Mouse (Mus musculus): ENCODE measurements around the gene Cbx6. TPM values are rescaled to one million over a fixed set of nuclear protein-coding genes. Genes with fewer than 3 reads are reported as not detected.

Gene Cbx6
- polyA plus RNA-seq, 1 experiment = not detected

DNA sequence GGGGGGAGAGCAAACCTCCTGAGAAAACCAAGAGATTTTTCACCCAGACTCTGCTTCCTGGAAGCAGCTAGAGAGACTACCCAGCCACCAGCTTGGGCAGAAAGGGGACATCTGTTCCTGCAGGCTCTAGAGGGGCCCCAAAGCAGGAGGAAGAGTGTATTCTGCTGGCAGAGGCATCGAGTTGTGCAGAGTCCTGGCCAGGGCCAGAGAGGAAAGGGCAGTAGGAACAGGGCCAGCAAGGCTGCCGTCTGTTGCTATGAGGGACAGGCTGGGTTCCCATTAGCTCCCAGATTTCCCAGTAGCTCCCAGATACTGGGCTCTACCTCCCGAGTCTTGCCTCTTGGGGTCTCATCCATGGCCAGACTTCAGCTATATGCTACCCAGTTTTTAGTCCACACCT lies 24.4 kb downstream of the Cbx6 start:
- TF ChIP-seq POLR2A (IDR thresholded peaks at IDR 0.05; ENCODE audit: insufficient read depth, low read depth, low read length) = no peak
- no peak for TF ChIP-seq CTCF (IDR thresholded peaks at IDR 0.05; ENCODE audit: insufficient read depth, low read depth, low read length)
- no peak overlapping the region for H3K4me3 ChIP-seq (ENCODE audit: insufficient read depth, low read depth, low read length)
- WGBS = 56% methylated on average over 3 of the region's 3 CpGs
- H3K27ac ChIP-seq (ENCODE audit: insufficient read depth, low read depth, low read length) = no peak overlapping the region
- peaks cover 10% of the 10 kb centered on the region; the same call in 1 of the 2 replicates for H3K4me1 ChIP-seq (ENCODE audit: control insufficient read depth, insufficient read depth, low read length)

DNA sequence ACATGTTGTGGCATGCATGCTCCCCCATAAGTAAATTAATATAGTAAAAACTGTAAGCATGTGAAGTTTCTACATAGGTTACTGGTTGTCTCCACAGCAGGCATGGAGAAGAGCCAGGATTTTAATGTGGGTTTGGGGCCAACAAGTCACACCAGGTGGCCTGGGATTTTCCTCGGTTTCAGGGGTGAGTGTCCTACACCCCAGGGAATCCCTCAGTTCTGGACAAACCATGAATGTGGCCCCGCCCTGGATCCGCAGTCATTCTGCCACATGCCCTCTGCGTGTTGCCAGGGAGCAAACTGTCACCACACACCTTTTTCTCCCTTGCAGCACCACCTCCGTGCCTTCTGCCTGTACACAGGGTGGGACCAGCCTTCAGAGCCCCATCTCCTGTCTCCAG lies 25.8 kb downstream of the Cbx6 start:
- H3K4me3 ChIP-seq (ENCODE audit: insufficient read depth, low read depth, low read length) = no peak overlapping the region
- 55% methylated on average over 5 of the region's 5 CpGs for WGBS

DNA sequence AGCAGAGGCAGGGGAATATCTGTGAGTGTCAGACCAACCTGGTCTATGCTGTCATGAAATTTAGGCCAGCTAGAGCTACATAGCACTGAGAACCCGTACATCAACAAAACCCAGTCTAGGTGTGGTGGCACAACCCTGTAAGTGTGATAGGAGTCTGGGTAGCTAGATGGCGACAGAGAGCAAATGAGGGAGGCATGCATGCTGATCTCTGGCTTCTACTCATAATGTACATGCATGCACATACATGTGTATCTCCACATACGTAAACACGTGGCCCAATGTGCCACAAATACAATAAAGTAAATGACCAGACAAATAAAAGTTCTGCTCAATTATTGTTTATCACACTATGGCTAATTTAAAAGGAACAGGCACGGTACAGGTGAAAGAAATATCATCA lies 26.4 kb downstream of the Cbx6 start:
- 29% methylated on average over 5 of the region's 5 CpGs for WGBS
- Histone ChIP-seq H3K4me1 (ENCODE audit: control insufficient read depth, insufficient read depth, low read length) (peaks cover 13% of the 10 kb centered on the region), H3K4me3 (ENCODE audit: insufficient read depth, low read depth, low read length) (no peak overlapping the region), H3K27ac (ENCODE audit: insufficient read depth, low read depth, low read length) (no peak overlapping the region)
- TF ChIP-seq POLR2A (IDR thresholded peaks at IDR 0.05; ENCODE audit: insufficient read depth, low read depth, low read length) = no peak
- no peak for TF ChIP-seq CTCF (IDR thresholded peaks at IDR 0.05; ENCODE audit: insufficient read depth, low read depth, low read length)

More for the DNA sequence above, 25.8 kb downstream of the Cbx6 start:
- Histone ChIP-seq H3K4me1 (ENCODE audit: control insufficient read depth, insufficient read depth, low read length) (peaks cover 14% of the 10 kb centered on the region), H3K27ac (ENCODE audit: insufficient read depth, low read depth, low read length) (no peak overlapping the region)
- TF ChIP-seq POLR2A (IDR thresholded peaks at IDR 0.05; ENCODE audit: insufficient read depth, low read depth, low read length) (no peak), CTCF (IDR thresholded peaks at IDR 0.05; ENCODE audit: insufficient read depth, low read depth, low read length) (no peak)

DNA sequence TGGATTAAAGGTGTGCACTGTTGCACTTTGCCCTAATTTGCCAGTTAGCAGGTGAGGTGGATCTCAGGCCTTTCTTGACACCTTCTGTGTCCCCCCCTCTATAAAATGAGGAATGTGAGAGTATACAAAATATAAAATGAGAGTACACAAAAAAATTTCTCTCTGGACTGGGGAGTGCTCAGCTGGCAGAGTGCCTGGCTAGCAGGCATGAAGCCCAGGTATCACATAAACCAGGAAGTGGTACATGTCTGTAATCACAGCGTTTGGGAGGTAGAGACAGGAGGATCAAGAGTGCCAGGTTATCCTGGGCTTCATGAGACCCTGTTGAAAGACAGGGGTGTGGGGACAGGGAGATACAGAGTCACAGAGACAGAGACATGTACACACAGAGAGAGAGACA lies 27.4 kb downstream of the Cbx6 start:
- peaks cover 19% of the 10 kb centered on the region for H3K4me1 ChIP-seq (ENCODE audit: control insufficient read depth, insufficient read depth, low read length)
- no peak overlapping the region for H3K27ac ChIP-seq (ENCODE audit: insufficient read depth, low read depth, low read length)
- H3K4me3 ChIP-seq (ENCODE audit: insufficient read depth, low read depth, low read length) = no peak overlapping the region
- no peak for TF ChIP-seq CTCF (IDR thresholded peaks at IDR 0.05; ENCODE audit: insufficient read depth, low read depth, low read length)
- no peak for TF ChIP-seq POLR2A (IDR thresholded peaks at IDR 0.05; ENCODE audit: insufficient read depth, low read depth, low read length)
- 61% methylated on average over 1 of the region's 1 CpGs for WGBS

DNA sequence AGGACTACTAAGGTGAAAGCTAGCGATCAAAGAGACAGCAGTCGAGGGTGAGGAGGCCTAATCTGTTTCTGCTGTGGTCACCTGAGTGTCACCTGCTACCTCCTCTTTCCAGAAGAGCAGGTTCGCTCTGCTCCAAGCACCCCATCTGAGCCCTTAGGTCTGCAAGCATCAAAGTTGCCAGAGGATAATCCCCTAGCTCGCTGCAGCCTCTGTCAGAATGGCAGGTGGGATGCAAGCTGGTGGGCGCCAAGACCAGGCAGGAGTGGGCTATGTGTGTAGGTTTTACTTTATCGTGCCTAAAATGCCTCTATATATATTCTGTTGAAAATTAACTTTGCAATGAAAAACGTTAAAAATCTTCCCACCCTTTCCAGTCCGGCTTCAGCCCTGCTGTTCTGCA lies 29.2 kb downstream of the Cbx6 start:
- TF ChIP-seq POLR2A (IDR thresholded peaks at IDR 0.05; ENCODE audit: insufficient read depth, low read depth, low read length) (no peak), CTCF (IDR thresholded peaks at IDR 0.05; ENCODE audit: insufficient read depth, low read depth, low read length) (no peak)
- Histone ChIP-seq H3K4me1 (ENCODE audit: control insufficient read depth, insufficient read depth, low read length) (peaks cover 25% of the 10 kb centered on the region), H3K27ac (ENCODE audit: insufficient read depth, low read depth, low read length) (no peak overlapping the region), H3K4me3 (ENCODE audit: insufficient read depth, low read depth, low read length) (no peak overlapping the region)
- 46% methylated on average over 8 of the region's 8 CpGs for WGBS

DNA sequence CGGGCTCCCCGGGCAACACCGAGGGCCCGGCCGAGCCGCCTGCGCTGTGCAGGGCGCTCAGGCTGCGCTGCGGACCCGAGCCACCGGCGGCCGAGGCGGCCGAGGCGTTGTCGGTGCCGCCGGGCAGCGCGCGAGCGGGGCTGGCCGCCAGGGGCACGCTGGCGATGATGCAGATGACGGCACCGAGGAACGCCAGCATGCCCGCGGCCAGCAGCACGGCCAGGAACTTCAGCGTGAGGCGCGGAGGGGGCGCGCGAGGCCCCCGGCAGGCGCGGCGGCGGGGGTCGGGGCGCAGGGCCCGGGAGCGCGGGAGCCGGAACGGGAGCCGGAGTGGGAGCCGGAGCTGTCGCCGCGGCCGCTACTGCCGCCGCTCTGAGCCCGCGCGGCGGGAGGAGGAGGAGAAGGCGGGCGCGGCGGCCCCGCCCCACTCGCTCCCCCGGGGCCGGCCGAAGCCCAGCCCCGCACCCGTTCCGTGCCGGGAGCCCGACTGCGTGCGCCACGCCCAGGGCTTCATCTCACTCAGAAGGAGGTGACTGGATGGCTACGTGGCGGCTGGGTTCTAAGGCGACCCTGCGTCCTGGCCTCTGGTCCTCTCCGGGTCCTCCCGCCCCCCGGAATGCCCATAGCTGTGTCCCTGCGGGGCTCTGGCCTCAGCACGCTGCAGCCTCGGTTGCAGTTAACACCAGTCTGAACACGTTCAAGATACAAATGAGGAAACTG lies 30.0 kb downstream of the Cbx6 start, which contains the start of gene Nptxr:
TSS of gene Nptxr (minus strand) at position 415 of the 720 bp plus-strand sequence.
- peaks cover 25% of the 10 kb centered on the region for H3K4me1 ChIP-seq (ENCODE audit: control insufficient read depth, insufficient read depth, low read length)
- 1% methylated on average over 89 of the region's 91 CpGs for WGBS
- peak within 1 kb of the TSS; percentile 84 for H3K4me3 ChIP-seq (ENCODE audit: insufficient read depth, low read depth, low read length)
- no peak for TF ChIP-seq CTCF (IDR thresholded peaks at IDR 0.05; ENCODE audit: insufficient read depth, low read depth, low read length)
- TF ChIP-seq POLR2A (IDR thresholded peaks at IDR 0.05; ENCODE audit: insufficient read depth, low read depth, low read length) = peak; percentile 80
- H3K27ac ChIP-seq (ENCODE audit: insufficient read depth, low read depth, low read length) = peak within 1 kb of the TSS; percentile 28; the same call in 1 of the 2 replicates

DNA sequence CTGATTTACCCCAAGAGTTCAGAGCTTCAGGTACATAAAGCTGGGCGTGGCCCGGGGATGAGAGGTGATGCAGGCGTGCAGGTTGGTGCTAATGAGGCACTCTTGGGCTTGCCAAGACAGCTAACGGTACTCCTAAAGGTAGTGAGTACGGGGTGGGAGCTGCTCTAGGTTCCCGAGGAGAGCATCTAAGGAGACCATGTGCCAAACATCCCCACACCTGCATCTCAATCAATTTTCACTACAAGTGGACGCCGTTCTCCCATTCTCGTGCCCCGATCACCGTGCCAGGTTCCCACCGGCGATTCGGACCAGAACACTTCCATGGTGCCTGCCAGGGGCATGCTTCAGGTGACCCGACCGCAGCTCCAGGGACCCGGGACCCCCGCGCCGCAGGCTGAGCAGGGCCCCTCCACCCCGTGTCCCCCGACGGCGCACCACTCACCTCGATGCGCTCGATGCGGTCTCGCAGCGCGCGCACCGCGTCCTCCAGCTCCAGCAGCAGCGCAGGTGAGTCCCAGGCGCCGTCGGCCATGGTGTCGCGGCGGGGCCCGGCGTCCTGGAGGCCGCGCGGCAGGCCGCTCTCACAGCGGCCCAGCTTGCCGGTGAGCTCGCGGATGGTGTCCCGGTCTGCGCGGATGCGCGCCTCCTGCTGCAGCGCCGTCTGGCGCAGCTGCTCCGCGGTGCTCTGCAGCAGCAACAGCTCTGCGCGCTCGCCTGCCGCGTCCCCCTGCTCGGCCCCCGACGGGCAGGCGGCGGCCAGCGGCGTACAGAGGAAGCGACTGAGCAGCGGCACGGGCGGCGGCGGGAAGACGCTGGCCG lies 30.7 kb downstream of the Cbx6 start:
- TF ChIP-seq CTCF (IDR thresholded peaks at IDR 0.05; ENCODE audit: insufficient read depth, low read depth, low read length) (no peak), POLR2A (IDR thresholded peaks at IDR 0.05; ENCODE audit: insufficient read depth, low read depth, low read length) (no peak)
- peak overlapping the region; percentile 28; the same call in 1 of the 2 replicates for H3K27ac ChIP-seq (ENCODE audit: insufficient read depth, low read depth, low read length)
- H3K4me3 ChIP-seq (ENCODE audit: insufficient read depth, low read depth, low read length) = peak overlapping the region; percentile 84
- peaks cover 26% of the 10 kb centered on the region for H3K4me1 ChIP-seq (ENCODE audit: control insufficient read depth, insufficient read depth, low read length)
- WGBS = 5% methylated on average over 81 of the region's 81 CpGs

DNA sequence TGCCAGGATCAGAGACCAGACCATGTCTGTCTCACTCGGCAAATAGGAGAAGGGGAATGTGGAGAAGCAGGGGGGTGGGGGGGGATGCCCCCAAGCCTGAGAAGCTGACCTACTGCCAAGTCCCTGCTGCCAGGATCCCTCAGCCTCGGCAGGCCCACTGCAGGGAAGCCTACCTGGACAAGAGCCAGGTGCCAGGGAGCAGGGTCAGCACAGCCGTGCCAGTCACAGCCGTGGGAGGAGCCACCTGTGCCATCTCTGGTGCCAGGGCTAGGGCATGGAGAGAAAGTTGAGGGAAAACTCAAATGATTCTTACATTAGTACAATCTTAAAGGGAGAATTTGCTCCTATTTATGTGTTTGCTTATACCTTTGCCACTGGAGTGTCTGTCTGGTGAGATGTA lies 32.2 kb downstream of the Cbx6 start:
- Histone ChIP-seq H3K4me1 (ENCODE audit: control insufficient read depth, insufficient read depth, low read length) (peaks cover 39% of the 10 kb centered on the region), H3K27ac (ENCODE audit: insufficient read depth, low read depth, low read length) (no peak overlapping the region), H3K4me3 (ENCODE audit: insufficient read depth, low read depth, low read length) (no peak overlapping the region)
- TF ChIP-seq CTCF (IDR thresholded peaks at IDR 0.05; ENCODE audit: insufficient read depth, low read depth, low read length) (no peak), POLR2A (IDR thresholded peaks at IDR 0.05; ENCODE audit: insufficient read depth, low read depth, low read length) (no peak)
- 47% methylated on average over 4 of the region's 4 CpGs for WGBS

DNA sequence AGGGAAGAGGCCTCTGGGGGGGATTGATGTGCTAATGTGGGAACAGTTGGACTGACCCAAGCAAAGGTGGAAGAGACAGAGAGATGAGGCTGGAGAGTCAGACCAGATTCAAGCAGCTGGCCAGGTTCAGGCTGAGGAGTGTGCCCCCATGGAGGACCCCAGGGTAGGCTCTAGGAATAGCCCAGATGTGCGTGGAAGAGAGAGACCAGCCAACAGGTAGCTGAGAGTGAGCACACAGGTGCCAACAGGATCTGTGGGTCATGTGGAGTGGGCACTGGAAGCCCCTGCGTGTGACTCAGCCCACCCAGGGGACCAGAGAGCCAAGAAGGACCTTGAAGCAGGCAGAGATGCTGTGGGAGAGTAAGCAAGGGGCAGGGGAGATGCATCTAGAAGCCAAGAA lies 32.8 kb downstream of the Cbx6 start:
- H3K4me3 ChIP-seq (ENCODE audit: insufficient read depth, low read depth, low read length) = no peak overlapping the region
- no peak overlapping the region for H3K27ac ChIP-seq (ENCODE audit: insufficient read depth, low read depth, low read length)
- 82% methylated on average over 2 of the region's 2 CpGs for WGBS
- peaks cover 45% of the 10 kb centered on the region for H3K4me1 ChIP-seq (ENCODE audit: control insufficient read depth, insufficient read depth, low read length)
- no peak for TF ChIP-seq POLR2A (IDR thresholded peaks at IDR 0.05; ENCODE audit: insufficient read depth, low read depth, low read length)
- no peak for TF ChIP-seq CTCF (IDR thresholded peaks at IDR 0.05; ENCODE audit: insufficient read depth, low read depth, low read length)
